Comparison of ENCODE assay signal across 21 mouse cellular contexts in the genomic region with DNA sequence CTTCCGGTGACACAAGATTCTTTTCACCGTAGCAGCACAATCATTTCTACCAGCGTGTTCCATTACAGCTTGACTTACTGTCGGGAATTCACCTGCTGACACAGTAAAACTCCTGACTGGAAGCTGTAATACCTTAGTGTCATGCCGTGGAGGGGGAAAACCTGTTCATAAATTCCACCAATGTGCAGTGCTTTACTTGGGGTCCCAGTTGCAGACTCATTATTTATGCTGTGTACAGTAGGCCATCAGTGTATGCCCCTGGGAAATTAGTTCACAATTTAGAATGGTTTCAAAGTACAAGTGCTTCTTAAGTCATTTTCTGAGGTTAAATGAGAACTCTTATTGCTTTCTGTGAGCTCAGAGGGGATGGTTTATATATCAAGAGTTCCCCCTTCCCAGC.
"Had no signal": no experiment of that assay in that cellular context is flagged by ENCODE, and none has a peak within 500 bp of the region (broad histone marks: within the 10 kb centered on the region; RNA-seq: fewer than 3 reads in every experiment).

No protein-coding gene starts in this region.

- H3K27me3 ChIP-seq: limb, embryonic 13.5 days; liver, embryonic 12.5 days; liver, embryonic 15.5 days; lung, embryonic 15.5 days; stomach, embryonic 15.5 days had no signal

- DNase-seq: kidney, adult 18-20 months; kidney, adult 9 months; kidney, postnatal 14 days; kidney, postnatal 4 days; liver; lung, adult 18-20 months; lung, postnatal 10 days; midbrain, embryonic 14.5 days; retina, postnatal 1 day; right cerebral cortex, postnatal 25 days; spleen, adult 18-20 months; thymus, postnatal 25 days had no signal

- H3K4me1 ChIP-seq: liver, embryonic 12.5 days; liver, embryonic 15.5 days; stomach, embryonic 15.5 days had no signal

- ATAC-seq: intestine, embryonic 16.5 days; liver, embryonic 12.5 days had no signal

- H3K4me2 ChIP-seq: limb, embryonic 13.5 days; liver, embryonic 12.5 days; liver, embryonic 15.5 days; lung, embryonic 15.5 days; stomach, embryonic 15.5 days had no signal

- H3K9ac ChIP-seq: limb, embryonic 13.5 days; liver, embryonic 12.5 days; liver, embryonic 15.5 days; lung, embryonic 15.5 days; stomach, embryonic 15.5 days had no signal

- H3K27ac ChIP-seq: limb, embryonic 10.5 days; limb, embryonic 13.5 days; liver, embryonic 12.5 days; liver, embryonic 15.5 days; lung, embryonic 15.5 days; macrophage; stomach, embryonic 15.5 days had no signal

- H3K4me3 ChIP-seq: limb, embryonic 10.5 days; limb, embryonic 13.5 days; liver, embryonic 12.5 days; liver, embryonic 15.5 days; lung, embryonic 15.5 days; myocyte; stomach, embryonic 15.5 days had no signal

- H3K9me3 ChIP-seq: limb, embryonic 10.5 days; limb, embryonic 13.5 days; liver, embryonic 12.5 days; liver, embryonic 15.5 days; lung, embryonic 15.5 days; stomach, embryonic 15.5 days had no signal

- H3K36me3 ChIP-seq: limb, embryonic 10.5 days; limb, embryonic 13.5 days; liver, embryonic 12.5 days; liver, embryonic 15.5 days; lung, embryonic 15.5 days; stomach, embryonic 15.5 days had no signal
